Mouse (Mus musculus) retina, embryonic 14.5 days (tissue): Measurements from ENCODE around the gene Rab17.
A peak's percentile ranks its signal among the peaks of the same experiment; 100 is the strongest.

Source experiments
- DNase-seq: peaks from one replicate; pipeline ENCODE4 v3.0.0-alpha.2; 2015; ENCODE audit warnings: low spot score

Rab17 gene

GRCm38 (mm10) chr1:90928575-90928934 is 40.9 kb downstream of the Rab17 start:
- DNase-seq, result peak; percentile 90

GRCm38 (mm10) chr1:90927929-90928574 is 41.4 kb downstream of the Rab17 start:
- peak; percentile 23 for DNase-seq

- no peak for DNase-seq
These were observed 42.2 kb downstream of the Rab17 start for GRCm38 (mm10) chr1:90927308-90927707.

- no peak for DNase-seq
These were observed 43.4 kb downstream of the Rab17 start for GRCm38 (mm10) chr1:90926030-90926429.

GRCm38 (mm10) chr1:90921687-90922086 is 47.8 kb downstream of the Rab17 start:
- DNase-seq, result no peak

GRCm38 (mm10) chr1:90917509-90917908 is 52.0 kb downstream of the Rab17 start:
- DNase-seq, result peak; percentile 21

- peak; percentile 31 for DNase-seq
These were observed 54.4 kb downstream of the Rab17 start, which contains the start of gene Mlph for GRCm38 (mm10) chr1:90914948-90915569. TSS of gene Mlph (plus strand) at chr1:90915085.

GRCm38 (mm10) chr1:90913231-90913630 is 56.2 kb downstream of the Rab17 start:
- DNase-seq, result no peak

- peak; percentile 26 for DNase-seq
These were observed 59.8 kb downstream of the Rab17 start for GRCm38 (mm10) chr1:90909631-90910152.

GRCm38 (mm10) chr1:90909161-90909560 is 60.3 kb downstream of the Rab17 start:
- DNase-seq, result no peak
